Mouse (Mus musculus) cerebellum, postnatal 25 days (tissue): ENCODE measurements around the gene Etv2.

ENCODE experiments used
- DNase-seq, 2 experiments: peaks; one replicate each; pipeline ENCODE4 v3.0.0; 2021; ENCODE audit warnings: mixed read lengths in 2 of 2

Gene Etv2

DNA sequence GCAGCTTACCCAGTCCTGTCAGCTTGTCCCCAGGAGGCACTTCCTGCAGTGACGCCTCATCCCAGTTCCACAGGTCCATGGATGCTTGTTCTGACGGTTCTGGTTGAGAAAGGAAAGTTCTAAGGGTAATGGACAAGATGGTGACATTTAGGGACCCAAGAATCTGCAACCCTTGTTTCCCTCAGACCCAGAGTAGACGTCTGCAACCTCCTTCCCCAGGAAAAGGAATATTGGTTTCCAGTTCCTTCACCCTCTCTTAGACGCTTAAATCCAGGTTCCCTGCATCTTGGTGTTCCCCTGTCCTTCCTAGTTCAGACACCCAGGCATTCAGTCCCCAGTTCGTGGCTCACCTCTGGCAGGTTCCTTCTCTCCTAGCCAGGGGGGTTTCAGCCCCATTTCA is at the start of gene Etv2:
TSS of gene Etv2 (minus strand) at position 101 of the 400 bp plus-strand sequence.
- DNase-seq = no peak

DNA sequence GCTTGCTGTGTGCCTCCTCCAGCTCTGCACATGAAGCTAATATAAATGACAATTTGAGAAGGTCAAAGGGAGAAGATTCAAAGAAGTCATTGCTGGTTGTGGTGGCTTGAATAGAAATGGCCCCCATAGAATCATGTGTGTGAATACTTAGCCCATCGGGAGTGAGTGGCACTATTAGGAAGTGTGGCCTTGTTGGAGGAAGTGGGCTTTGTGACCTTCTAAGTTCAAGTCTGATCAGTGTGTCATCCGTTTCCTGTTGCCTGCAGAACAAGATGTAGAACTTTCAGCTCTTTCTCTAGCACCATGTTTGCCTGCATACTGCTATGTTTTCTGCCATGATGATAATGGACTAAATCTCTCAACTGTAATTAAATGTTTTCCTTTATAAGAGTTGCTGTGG is 47.8 kb upstream of the Etv2 start:
- no peak for DNase-seq

DNA sequence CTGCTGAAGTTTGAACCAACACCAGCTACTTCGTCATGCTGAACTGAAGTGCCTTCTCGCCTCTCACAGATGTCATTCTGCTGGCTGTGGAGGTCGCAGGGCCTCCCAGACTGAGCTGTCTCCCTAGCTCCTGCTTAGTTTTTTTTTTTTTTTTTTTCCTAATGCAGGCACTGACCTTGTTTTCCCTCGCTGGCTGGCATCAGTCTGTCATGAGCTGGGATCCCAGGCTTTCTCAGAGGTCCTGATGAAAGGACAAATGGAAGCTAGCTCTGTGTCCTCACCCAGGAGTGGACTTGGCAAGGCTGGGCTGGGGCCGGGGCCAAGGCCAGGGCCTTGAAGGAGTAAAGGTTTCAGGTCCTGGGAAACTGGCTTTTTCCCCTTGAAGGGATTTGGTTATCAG is 46.2 kb upstream of the Etv2 start:
- DNase-seq = no peak

DNA sequence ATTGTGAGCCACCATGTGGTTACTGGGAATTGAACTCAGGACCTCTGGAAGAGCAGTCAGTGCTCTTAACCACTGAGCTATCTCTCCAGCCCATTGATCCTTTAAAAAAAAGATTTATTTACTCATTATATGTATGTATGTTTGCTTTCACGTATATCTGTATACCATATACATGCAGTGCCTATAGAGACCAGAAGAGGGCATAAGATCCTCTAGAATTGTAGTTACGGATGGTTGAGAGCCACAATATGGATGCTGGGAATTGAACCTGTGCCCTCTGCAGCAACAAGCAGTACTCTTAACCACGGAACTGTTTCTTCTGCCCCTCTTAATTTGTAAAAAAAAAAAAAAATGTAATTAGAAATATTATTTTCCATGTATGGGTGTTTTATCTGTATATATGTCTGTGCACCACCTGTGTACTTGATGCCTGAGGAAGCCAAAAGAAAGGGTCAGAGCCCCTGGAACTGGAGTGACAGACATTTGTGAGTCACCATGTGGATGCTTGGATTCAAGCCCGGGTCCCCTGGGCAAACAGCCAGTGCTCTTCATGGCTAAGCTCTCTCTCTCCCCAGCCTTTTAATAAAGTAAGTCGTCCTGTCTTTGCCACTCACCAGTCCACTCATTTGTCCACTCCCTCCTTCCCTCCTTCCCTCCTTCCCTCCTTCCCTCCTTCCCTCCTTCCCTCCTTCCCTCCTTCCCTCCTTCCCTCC is 42.8 kb upstream of the Etv2 start:
- peak; percentile 61 to 83 for DNase-seq

DNA sequence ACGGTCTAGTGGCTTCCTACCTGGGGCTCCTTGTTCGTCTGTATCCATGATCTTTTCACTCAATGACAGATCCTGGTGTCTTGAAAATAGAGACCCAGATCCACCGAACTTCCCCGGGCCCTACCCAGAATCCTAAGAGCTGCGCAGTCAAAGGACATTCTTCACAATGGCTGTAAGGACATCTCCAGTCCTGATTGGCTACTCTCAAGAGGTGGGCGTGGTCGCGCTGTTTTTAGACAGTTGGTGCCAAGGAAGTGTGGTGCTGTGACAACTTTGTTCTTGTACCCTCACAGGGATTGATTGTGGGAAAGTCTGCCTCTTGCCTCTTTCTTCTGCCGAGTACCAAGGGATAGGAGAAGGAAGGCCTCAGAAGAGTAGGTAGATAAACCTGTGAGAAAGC is 35.8 kb upstream of the Etv2 start, which contains the start of gene Pmis2:
TSS of gene Pmis2 (minus strand) at position 126 of the 400 bp plus-strand sequence.
- no peak for DNase-seq

- DNase-seq = no peak
Observed at GRCm38 (mm10) chr7:30669229-30669628, 33.6 kb upstream of the Etv2 start.

GRCm38 (mm10) chr7:30665321-30665720 is 29.7 kb upstream of the Etv2 start:
- peak; percentile 28 to 32 for DNase-seq

- DNase-seq = peak; percentile 95
Observed at GRCm38 (mm10) chr7:30664529-30665200, 29.0 kb upstream of the Etv2 start, which contains the start of gene Haus5. TSS of gene Haus5 (minus strand) at chr7:30664994.

GRCm38 (mm10) chr7:30649591-30650540 is 14.2 kb upstream of the Etv2 start, which contains the start of gene Rbm42:
TSS of gene Rbm42 (minus strand) at chr7:30650317.
- peak; percentile 98 for DNase-seq

DNA sequence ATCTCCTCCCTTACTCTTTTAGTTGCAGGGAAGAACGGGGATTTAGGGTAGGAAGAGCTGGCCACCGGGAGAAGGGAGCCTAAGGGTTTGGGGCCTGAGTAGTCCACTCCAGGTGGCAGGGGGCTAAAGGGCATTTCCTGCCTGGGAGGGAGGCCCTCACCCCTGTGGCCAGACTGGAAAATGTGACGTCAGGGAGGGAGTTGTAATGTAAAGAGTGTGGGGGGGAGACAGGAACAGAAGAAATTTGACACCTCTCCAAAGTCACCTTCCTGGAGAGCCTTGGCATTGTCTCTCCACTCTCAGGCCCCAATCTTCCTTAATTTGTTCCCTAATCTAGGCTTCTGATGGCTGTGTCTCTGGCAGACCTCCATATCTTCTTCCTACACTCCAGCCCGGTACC is 3.4 kb upstream of the Etv2 start:
- no peak for DNase-seq

DNA sequence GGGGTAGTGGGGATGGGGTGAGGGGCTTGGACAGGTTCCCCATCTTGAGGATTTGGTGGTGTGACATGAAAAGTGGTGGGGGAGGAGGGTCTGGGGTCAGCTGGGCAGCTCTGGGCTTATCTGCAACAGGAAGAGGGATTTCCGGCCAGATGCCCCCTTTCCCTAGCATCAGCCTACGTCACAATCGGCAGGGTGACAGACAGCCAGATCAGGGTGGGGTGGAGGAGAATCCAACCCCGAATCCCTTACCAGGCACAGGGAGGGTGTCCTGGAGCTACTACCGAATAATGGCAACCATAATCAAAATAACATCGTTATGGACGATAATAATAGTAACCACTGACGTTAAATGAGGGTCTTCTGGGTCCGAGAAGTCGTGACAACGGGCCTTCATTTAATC is 743 bp upstream of the Etv2 start:
- DNase-seq = no peak

- peak in 1 of 2 experiments; percentile 55 for DNase-seq
Observed at GRCm38 (mm10) chr7:30634621-30635020, 1.0 kb downstream of the Etv2 start.

DNA sequence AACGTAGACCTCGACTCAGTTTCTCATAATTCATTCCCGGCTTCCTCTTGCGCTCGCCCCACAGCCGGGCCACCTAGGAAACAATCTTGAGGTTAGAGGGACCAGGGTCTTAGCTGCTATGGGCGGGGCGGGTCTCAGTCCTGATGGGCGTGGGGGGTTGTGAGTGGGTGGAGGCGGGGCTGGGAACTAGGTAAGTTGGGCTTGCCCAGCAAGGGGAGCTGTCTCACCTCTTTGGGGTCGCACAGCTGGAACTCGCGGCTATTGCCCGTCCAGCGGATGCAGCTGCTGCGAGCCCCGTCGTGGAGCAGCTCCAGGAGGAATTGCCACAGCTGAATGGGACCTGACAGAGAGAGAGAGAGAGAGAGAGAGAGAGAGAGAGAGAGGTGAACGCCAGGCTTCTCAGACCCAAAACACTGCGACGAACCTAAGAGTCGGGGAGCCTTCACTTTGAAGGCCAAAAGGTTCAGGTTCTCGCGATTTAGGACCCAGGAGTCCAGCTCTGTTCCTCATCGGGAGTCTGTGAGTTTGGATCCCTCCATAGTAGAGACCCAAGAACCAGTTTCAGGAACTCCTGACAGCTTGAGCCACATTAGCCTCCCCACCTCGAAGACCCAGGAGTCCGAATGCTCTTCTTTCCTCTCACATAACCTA is 1.8 kb downstream of the Etv2 start:
- no peak for DNase-seq

DNA sequence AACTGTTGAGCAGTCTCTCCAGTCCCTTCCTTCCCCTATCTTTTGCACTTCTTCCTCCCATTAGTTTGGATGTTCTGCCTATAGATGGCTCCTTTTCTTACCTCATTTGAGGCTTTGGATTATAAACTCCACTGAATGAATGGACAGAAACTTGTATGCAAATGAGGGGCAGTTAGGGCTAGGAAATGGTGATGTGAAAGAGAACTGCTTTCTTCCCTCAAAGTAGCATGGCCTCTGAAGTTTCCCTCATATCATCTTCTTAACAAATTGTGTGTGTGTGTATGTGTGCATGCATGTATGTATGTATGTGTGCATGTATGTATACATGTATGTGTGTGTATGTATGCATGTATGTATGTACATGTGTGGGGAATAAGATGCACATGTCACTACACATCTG is 6.6 kb downstream of the Etv2 start:
- no peak for DNase-seq

DNA sequence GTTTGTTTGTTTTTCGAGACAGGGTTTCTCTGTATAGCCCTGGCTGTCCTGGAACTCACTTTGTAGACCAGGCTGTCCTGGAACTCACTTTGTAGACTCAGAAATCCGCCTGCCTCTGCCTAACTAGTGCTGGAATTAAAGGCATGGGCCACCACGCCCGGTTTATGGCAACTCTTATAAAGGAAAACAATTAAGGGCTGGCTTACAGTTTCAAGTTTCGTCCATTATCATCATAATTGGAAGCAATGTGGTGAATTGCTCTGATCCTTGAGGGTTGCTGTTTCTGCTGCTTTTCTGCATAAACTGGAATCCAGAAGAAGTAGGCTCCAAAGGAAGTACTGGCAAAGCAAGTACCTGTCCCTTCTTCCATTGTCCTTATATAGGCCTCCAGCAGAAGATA is 9.0 kb downstream of the Etv2 start:
- no peak for DNase-seq

GRCm38 (mm10) chr7:30625530-30626384 is 9.9 kb downstream of the Etv2 start, which contains the start of gene Cox6b1:
TSS of gene Cox6b1 (minus strand) at chr7:30626151.
- DNase-seq = peak; percentile 84 to 92

DNA sequence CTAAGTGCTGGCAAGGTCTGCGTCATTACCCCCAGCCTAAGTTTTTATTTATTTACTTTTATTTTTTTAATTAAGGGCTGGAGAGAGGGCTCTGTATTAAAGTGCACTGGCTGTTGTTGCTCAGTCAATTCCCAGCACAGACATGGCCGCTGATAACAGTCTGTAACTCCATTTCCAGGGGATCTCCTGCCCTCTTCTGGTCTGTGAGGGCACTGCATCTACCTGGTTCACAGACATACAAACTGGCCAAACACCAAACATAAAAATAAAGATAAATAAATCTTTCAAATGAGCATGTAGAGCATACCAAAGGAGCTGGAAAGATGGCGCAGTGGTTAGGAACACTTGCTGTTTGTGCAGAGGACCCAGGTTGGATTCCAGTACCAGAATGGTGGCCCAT is 16.4 kb downstream of the Etv2 start:
- peak in 1 of 2 experiments; percentile 56 for DNase-seq

- DNase-seq = no peak
Observed at GRCm38 (mm10) chr7:30618658-30619057, 17.0 kb downstream of the Etv2 start.

- DNase-seq = no peak
Observed at GRCm38 (mm10) chr7:30615049-30615760, 20.4 kb downstream of the Etv2 start.

DNA sequence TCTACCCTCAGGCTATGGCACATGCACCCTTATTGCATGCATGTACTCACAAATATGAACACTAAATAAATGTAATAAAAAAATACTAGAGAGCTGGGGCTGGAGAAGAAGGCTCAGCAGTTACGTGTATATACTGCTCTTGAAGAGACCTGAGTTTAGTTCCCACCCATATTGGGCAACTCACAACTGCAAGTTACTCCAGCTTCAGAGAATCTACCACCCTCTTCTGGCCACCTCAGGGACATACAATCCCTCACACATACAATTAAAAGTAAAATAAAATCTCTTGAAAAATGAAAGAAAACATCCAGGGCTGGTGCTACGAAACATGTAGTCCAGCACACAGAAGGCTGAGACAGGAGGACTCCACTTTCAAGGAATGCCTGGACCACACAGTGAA is 21.2 kb downstream of the Etv2 start:
- no peak for DNase-seq
